ENCODE assay signal across 8 mouse cellular contexts in the genomic region with DNA sequence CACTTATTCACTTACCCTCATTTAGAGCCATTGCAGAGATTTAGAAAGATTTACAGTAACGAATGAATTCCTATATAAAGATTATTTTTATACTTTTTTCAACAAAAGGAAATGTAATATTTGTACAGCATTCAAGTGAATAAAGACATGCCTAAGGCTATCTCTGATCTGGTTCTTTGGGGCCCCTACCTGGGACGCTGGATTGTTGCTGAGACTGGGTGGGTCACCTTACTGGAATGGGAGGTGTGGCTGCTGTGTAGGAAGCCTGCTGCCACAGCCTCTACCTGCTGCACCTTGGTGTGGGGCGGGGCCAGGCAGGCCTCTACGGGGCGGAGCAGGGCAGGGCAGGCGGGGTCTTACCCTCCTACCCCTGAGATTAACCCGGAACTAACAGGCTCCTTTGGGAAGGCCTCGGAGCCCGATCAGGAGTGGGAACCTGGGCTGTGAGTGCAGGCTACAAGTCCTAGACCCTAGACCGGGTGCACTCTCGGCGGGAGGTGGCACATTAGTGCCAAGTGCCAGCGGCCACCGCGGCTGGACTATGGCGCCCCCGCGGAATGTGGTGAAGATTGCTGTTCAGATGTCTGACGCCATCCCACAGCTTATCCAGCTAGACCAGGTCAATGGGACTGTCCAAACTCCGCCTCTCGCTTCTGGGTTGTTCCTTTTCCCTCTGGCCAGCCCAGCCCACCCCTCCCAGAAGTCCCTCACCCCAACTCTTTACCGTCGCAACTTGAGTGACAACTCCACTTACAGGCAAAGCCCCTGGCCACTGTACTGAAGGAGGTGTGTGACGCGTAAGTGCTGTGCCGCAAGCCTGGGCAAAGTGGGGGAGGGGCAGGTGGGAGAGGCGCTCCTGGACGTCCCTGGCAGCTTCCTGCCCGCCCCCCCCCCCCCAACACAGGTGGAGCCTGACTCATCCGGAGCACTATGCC. TPM values are rescaled to one million over a fixed set of nuclear protein-coding genes. Genes with fewer than 3 reads are reported as not detected.
DNase-seq lines count a peak whose midpoint lies in the region; ATAC-seq and TF ChIP-seq lines count a peak whose summit lies in the region.

A gene (plus strand): TSS at position 391 of the 935 bp plus-strand sequence.

- H3K36me3 ChIP-seq in ES-Bruce4 (ENCODE audit: control insufficient read depth, insufficient read depth, low read length, poor library complexity, severe bottlenecking), result peaks cover 43% of the 10 kb centered on the region
- H3K36me3 ChIP-seq in heart, postnatal 0 days (replicated peaks; ENCODE audit: control insufficient read depth, insufficient read depth, low read length), result peaks cover 47% of the 10 kb centered on the region

- no peaks in the 10 kb centered on the region for H3K27me3 ChIP-seq in ES-Bruce4 (ENCODE audit: control insufficient read depth, insufficient read depth, low read length, poor library complexity, severe bottlenecking)
- no peaks in the 10 kb centered on the region for H3K27me3 ChIP-seq in heart, postnatal 0 days (ENCODE audit: control insufficient read depth, insufficient read depth, low read length)

- H3K9ac ChIP-seq in ES-Bruce4 (ENCODE audit: low read depth, poor library complexity, severe bottlenecking), result peak within 1 kb of the TSS; percentile 62
- peak within 1 kb of the TSS; percentile 56 for H3K9ac ChIP-seq in heart, postnatal 0 days (replicated peaks; ENCODE audit: low read depth, low read length)

- H3K4me2 ChIP-seq in heart, postnatal 0 days (ENCODE audit: low read depth, low read length), result peak within 1 kb of the TSS; percentile 76

- no peak for TF ChIP-seq POLR2A in ES-Bruce4 (IDR thresholded peaks at IDR 0.05; ENCODE audit: insufficient read depth, low read length)

- H3K9me3 ChIP-seq in ES-Bruce4 (replicated peaks; ENCODE audit: control insufficient read depth, insufficient read depth, low read length, poor library complexity, severe bottlenecking), result no peaks in the 10 kb centered on the region
- no peaks in the 10 kb centered on the region for H3K9me3 ChIP-seq in heart, postnatal 0 days (replicated peaks; ENCODE audit: control insufficient read depth, low read length)

- TF ChIP-seq CTCF in ES-Bruce4 (IDR thresholded peaks at IDR 0.05; ENCODE audit: low read depth, low read length), result no peak
- no peak for TF ChIP-seq CTCF in heart, postnatal 0 days (IDR thresholded peaks at IDR 0.05; ENCODE audit: low read depth)

- H3K4me3 ChIP-seq in ES-Bruce4 (ENCODE audit: low read depth, low read length), result peak within 1 kb of the TSS; percentile 78
- peak within 1 kb of the TSS; percentile 40 for H3K4me3 ChIP-seq in heart, postnatal 0 days (ENCODE audit: low read depth, low read length)

- peaks cover 3% of the 10 kb centered on the region for H3K4me1 ChIP-seq in ES-Bruce4 (ENCODE audit: control insufficient read depth, insufficient read depth, low read length)
- H3K4me1 ChIP-seq in heart, postnatal 0 days (ENCODE audit: control insufficient read depth, insufficient read depth), result peaks cover 24% of the 10 kb centered on the region; the same call in 1 of the 2 replicates

- WGBS in heart, postnatal 0 days, result 7% methylated on average over 29 of the region's 30 CpGs

- peak within 1 kb of the TSS; percentile 75 for H3K27ac ChIP-seq in ES-Bruce4 (ENCODE audit: insufficient read depth, low read length)
- peak within 1 kb of the TSS; percentile 66 for H3K27ac ChIP-seq in heart, postnatal 0 days (ENCODE audit: low read depth)

- ATAC-seq in heart, postnatal 0 days (ENCODE audit: insufficient read depth, low read depth), result peak; percentile 56

- TF ChIP-seq EP300 in ES-Bruce4 (IDR thresholded peaks at IDR 0.05; ENCODE audit: insufficient read depth, low read depth, low read length), result peak; percentile 71; the same call in 1 of the 2 replicates
- no peak for TF ChIP-seq EP300 in heart, postnatal 0 days (IDR thresholded peaks at IDR 0.05; ENCODE audit: low read depth)

- peak; percentile 31 for DNase-seq in T-cell, adult 2 months (ENCODE audit: low spot score)
- DNase-seq in embryo, embryonic 9.5 days (ENCODE audit: extremely low spot score), result peak; percentile 69
- DNase-seq in heart, postnatal 0 days (ENCODE audit: low spot score), result peak; percentile 65
- peak; percentile 87 to 95 for DNase-seq in kidney, postnatal 25 days
- peak; percentile 70 for DNase-seq in lung, postnatal 14 days
- DNase-seq in retina, postnatal 1 day, result peak; percentile 61
- DNase-seq in layer of hippocampus, adult 9-11 months, result no peak

RNA-seq across cellular contexts. Expression of the gene that starts here (rescaled TPM):
- 13.7 and 15.6 TPM in 2 replicates for polyA plus RNA-seq in ES-Bruce4 (2011; ENCODE audit: insufficient read depth, insufficient read length, low read depth, missing spikeins)
- 1.4 and 2.2 TPM in 2 replicates for total RNA-seq in heart, postnatal 0 days (2014; rRNA removed; ENCODE audit: low replicate concordance)
- 1.6 and 1.9 TPM in 2 replicates for polyA plus RNA-seq in heart, postnatal 0 days (2015; fragmentation: Nextera tagmentation; extraction: Ambion mirVana)
